Mouse (Mus musculus) liver, postnatal 0 days (tissue): ENCODE data around the gene Hnrnpd. TPM values are rescaled to one million over a fixed set of nuclear protein-coding genes. Genes with fewer than 3 reads are reported as not detected.

ENCODE experiments used
- ATAC-seq: fragments of 200-750 bp; cut with Nextera tagmentation; 2 replicates; pipeline ENCODE4 v1.8.0; 2017; ENCODE audit warnings: mild to moderate bottlenecking, moderate library complexity
- DNase-seq: peaks from one replicate; pipeline ENCODE4 v3.0.0-alpha.2; 2016
- H3K27ac ChIP-seq: fragments of 300-500 bp; sonication (generic); 2 replicates; pipeline ENCODE4 v1.5.1; 2014; ENCODE audit warnings: antibody characterized with exemption, moderate library complexity, mild to moderate bottlenecking, low read depth
- H3K27me3 ChIP-seq: fragments of 300-500 bp; sonication (generic); 2 replicates; pipeline ENCODE4 v1.6.1; 2014; ENCODE audit warnings: low read length, control low read depth, mixed read lengths; ENCODE audit not compliant: insufficient read depth
- H3K36me3 ChIP-seq: fragments of 300-500 bp; sonication (generic); replicated peaks from 2 replicates; pipeline ENCODE4 v1.6.1; 2014; ENCODE audit warnings: mild to moderate bottlenecking, control low read depth, low read length, moderate library complexity, mixed read lengths; ENCODE audit not compliant: insufficient read depth
- H3K4me1 ChIP-seq: fragments of 300-500 bp; sonication (generic); 2 replicates; pipeline ENCODE4 v1.6.1; 2014; ENCODE audit warnings: antibody characterized with exemption, mild to moderate bottlenecking, control low read depth; ENCODE audit not compliant: insufficient read depth
- H3K4me2 ChIP-seq: fragments of 300-500 bp; sonication (generic); 2 replicates; pipeline ENCODE4 v1.6.1; 2014; ENCODE audit warnings: low read depth, mild to moderate bottlenecking, low read length, moderate library complexity, mixed read lengths
- H3K4me3 ChIP-seq: fragments of 300-500 bp; sonication (generic); 2 replicates; pipeline ENCODE4 v1.5.1; 2014; ENCODE audit warnings: low read depth, low read length
- H3K9ac ChIP-seq: fragments of 300-500 bp; sonication (generic); replicated peaks from 2 replicates; pipeline ENCODE4 v1.6.1; 2014; ENCODE audit warnings: mild to moderate bottlenecking, moderate library complexity
- H3K9me3 ChIP-seq: fragments of 300-500 bp; sonication (generic); 2 replicates; pipeline ENCODE4 v1.6.1; 2016; ENCODE audit warnings: mild to moderate bottlenecking, control low read depth, low read length, mixed read lengths
- CTCF ChIP-seq: sonication (generic); IDR thresholded peaks from 2 replicates; pipeline ENCODE4 v1.5.1; 2016; ENCODE audit warnings: antibody characterized with exemption, low read depth
- EP300 ChIP-seq: IDR thresholded peaks from 2 replicates; pipeline ENCODE4 v1.6.1; 2016; ENCODE audit warnings: antibody characterized with exemption, low read depth, mild to moderate bottlenecking
- WGBS: fragments of 180-500 bp; shearing (Covaris S2); extraction: QIAGEN DNeasy Blood & Tissue Kit; methylation state at CpG from one replicate; pipeline ENCODE4 v1.1.7; 2014; ENCODE audit not compliant: insufficient replicate concordance; 5-methylcytosine and 5-hydroxymethylcytosine counted together
- polyA plus RNA-seq: library from polyadenylated mRNA; unstranded; fragments of >200 nt; fragmentation: Nextera tagmentation; extraction: Ambion mirVana; gene quantifications from 2 replicates; pipeline ENCODE4 v1.2.1, GENCODE M21; 2015

Hnrnpd gene
- polyA plus RNA-seq, 1 experiment from 2014 or later: 38.1 TPM

- no peaks in the 10 kb centered on the region for H3K4me1 ChIP-seq
- peaks cover 54% of the 10 kb centered on the region for H3K36me3 ChIP-seq
- no peaks in the 10 kb centered on the region for H3K27me3 ChIP-seq
- ATAC-seq: no peak
- H3K9me3 ChIP-seq: no peaks in the 10 kb centered on the region
- H3K27ac ChIP-seq: no peak overlapping the region
- H3K4me2 ChIP-seq: no peak overlapping the region
- TF ChIP-seq CTCF (no peak), EP300 (no peak)
- H3K4me3 ChIP-seq: no peak overlapping the region
- 91% methylated on average over 1 of the region's 1 CpGs for WGBS
- no peak for DNase-seq
- H3K9ac ChIP-seq: no peak overlapping the region
These were observed 20.1 kb downstream of the Hnrnpd start for GRCm38 (mm10) chr5:99958666-99959065.

GRCm38 (mm10) chr5:99953883-99954282, 24.9 kb downstream of the Hnrnpd start:
- ATAC-seq (no peak), DNase-seq (no peak)
- Histone ChIP-seq H3K9ac (no peak overlapping the region), H3K9me3 (no peaks in the 10 kb centered on the region), H3K27me3 (no peaks in the 10 kb centered on the region), H3K4me2 (no peak overlapping the region), H3K4me1 (no peaks in the 10 kb centered on the region), H3K4me3 (no peak overlapping the region), H3K36me3 (peaks cover 17% of the 10 kb centered on the region), H3K27ac (no peak overlapping the region)
- 55% methylated on average over 1 of the region's 1 CpGs for WGBS
- TF ChIP-seq EP300 (no peak), CTCF (no peak)

- 80% methylated on average over 5 of the region's 5 CpGs for WGBS
- H3K4me2 ChIP-seq: no peak overlapping the region
- no peak overlapping the region for H3K27ac ChIP-seq
- DNase-seq (no peak), ATAC-seq (peak; percentile 35; the same call in 1 of the 2 replicates)
- H3K27me3 ChIP-seq: no peaks in the 10 kb centered on the region
- H3K36me3 ChIP-seq: peaks cover 8% of the 10 kb centered on the region
- H3K4me3 ChIP-seq: no peak overlapping the region
- no peaks in the 10 kb centered on the region for H3K9me3 ChIP-seq
- TF ChIP-seq CTCF (no peak), EP300 (no peak)
- no peak overlapping the region for H3K9ac ChIP-seq
- no peaks in the 10 kb centered on the region for H3K4me1 ChIP-seq
These were observed 26.2 kb downstream of the Hnrnpd start for GRCm38 (mm10) chr5:99952513-99952912.

- Histone ChIP-seq H3K27ac (no peak overlapping the region), H3K4me2 (no peak overlapping the region), H3K9ac (no peak overlapping the region), H3K9me3 (peaks cover 6% of the 10 kb centered on the region; the same call in 1 of the 2 replicates), H3K27me3 (no peaks in the 10 kb centered on the region), H3K4me3 (no peak overlapping the region), H3K4me1 (no peaks in the 10 kb centered on the region), H3K36me3 (no peaks in the 10 kb centered on the region)
- TF ChIP-seq EP300 (no peak), CTCF (no peak)
- 68% methylated on average over 10 of the region's 10 CpGs for WGBS
- DNase-seq: no peak
- ATAC-seq: no peak
These were observed 36.8 kb downstream of the Hnrnpd start for GRCm38 (mm10) chr5:99941776-99942502.

- no peak for ATAC-seq
- Histone ChIP-seq H3K27ac (no peak overlapping the region), H3K4me3 (no peak overlapping the region), H3K4me2 (no peak overlapping the region), H3K27me3 (no peaks in the 10 kb centered on the region), H3K9me3 (peaks cover 6% of the 10 kb centered on the region; the same call in 1 of the 2 replicates), H3K9ac (no peak overlapping the region), H3K4me1 (no peaks in the 10 kb centered on the region), H3K36me3 (no peaks in the 10 kb centered on the region)
- no peak for TF ChIP-seq EP300
- no peak for TF ChIP-seq CTCF
- 74% methylated on average over 10 of the region's 10 CpGs for WGBS
- DNase-seq: no peak
These were observed 37.5 kb downstream of the Hnrnpd start for GRCm38 (mm10) chr5:99941273-99941672.

- WGBS: 72% methylated on average over 3 of the region's 3 CpGs
- TF ChIP-seq EP300 (no peak), CTCF (no peak)
- DNase-seq: no peak
- H3K4me1 ChIP-seq: no peaks in the 10 kb centered on the region
- no peak overlapping the region for H3K4me3 ChIP-seq
- H3K4me2 ChIP-seq: no peak overlapping the region
- no peak overlapping the region for H3K27ac ChIP-seq
- H3K9ac ChIP-seq: no peak overlapping the region
- no peaks in the 10 kb centered on the region for H3K9me3 ChIP-seq
- H3K27me3 ChIP-seq: no peaks in the 10 kb centered on the region
- no peak for ATAC-seq
- H3K36me3 ChIP-seq: no peaks in the 10 kb centered on the region
These were observed 39.3 kb downstream of the Hnrnpd start for GRCm38 (mm10) chr5:99939440-99939839.
